Mouse (Mus musculus) adrenal gland, postnatal 36 days (tissue): ENCODE results near the gene Rsph9. TPM values are rescaled to one million over a fixed set of nuclear protein-coding genes. Genes with fewer than 3 reads are reported as not detected.

ENCODE experiments used
- total RNA-seq, 2 experiments: library from RNA; stranded (reverse); gene quantifications; 2 replicates each; pipeline ENCODE4 v1.2.3; 2021

Gene Rsph9
- total RNA-seq, 2 experiments from 2014 or later = 7.9 to 12.8 TPM

Other genes starting within 250 kb of the Rsph9 start
- 100 to 1,000 TPM; 330 to 830 TPM for gene Vegfa, start 111.8 kb downstream of the Rsph9 start, total RNA-seq
- gene Mrps18a, start 33.2 kb downstream of the Rsph9 start, total RNA-seq = 100 to 1,000 TPM in 1 of 2 experiments, 10 to 100 TPM in 1; 99.1 to 106 TPM
- gene Mad2l1bp, start 9.3 kb upstream of the Rsph9 start, total RNA-seq = 10 to 100 TPM; 19.7 to 20.1 TPM
- gene Gtpbp2, start 16.8 kb upstream of the Rsph9 start, total RNA-seq = 10 to 100 TPM; 67.4 to 78.1 TPM
- gene Polh, start 58.4 kb upstream of the Rsph9 start, total RNA-seq = 10 to 100 TPM; 43.3 to 45.3 TPM
- 10 to 100 TPM; 81.4 to 87.7 TPM for gene Xpo5, start 58.6 kb upstream of the Rsph9 start, total RNA-seq
- gene Polr1c, start 103.8 kb upstream of the Rsph9 start, total RNA-seq = 100 to 1,000 TPM in 1 of 2 experiments, 10 to 100 TPM in 1; 97.8 to 119 TPM
- gene Yipf3, start 103.9 kb upstream of the Rsph9 start, total RNA-seq = 100 to 1,000 TPM; 137 to 176 TPM
- gene Lrrc73, start 109.3 kb upstream of the Rsph9 start, total RNA-seq = 1 to 10 TPM; 5.4 to 8.9 TPM
- 10 to 100 TPM; 46.1 to 49.9 TPM for gene Tjap1, start 138.8 kb upstream of the Rsph9 start, total RNA-seq
- gene Dlk2, start 153.2 kb upstream of the Rsph9 start, total RNA-seq = under 1 TPM in 1 of 2 experiments, not detected in 1; 0.33 TPM
- 1 to 10 TPM; 6.8 to 7.4 TPM for gene Abcc10, start 184.1 kb upstream of the Rsph9 start, total RNA-seq
- gene Zfp318, start 239.5 kb upstream of the Rsph9 start, total RNA-seq = 10 to 100 TPM; 23.3 to 29.0 TPM